Mouse (Mus musculus): ENCODE measurements at regions not wholly inside any gene's neighbourhood (a gene's known extent, or its start where the extent isn't known, plus 50 kb on each side); places are given as distances from the start of the nearest gene placed in this dataset.

GRCm38 (mm10) chr19:26318977-26319376 lies 285.9 kb upstream of the Smarca2 start:
- no peak overlapping the region for H3K27ac ChIP-seq (ENCODE audit: insufficient read depth, low read depth, low read length)
- H3K36me3 ChIP-seq (ENCODE audit: control insufficient read depth, insufficient read depth, low read length) = no peaks in the 10 kb centered on the region
- no peak overlapping the region for H3K4me3 ChIP-seq (ENCODE audit: low read depth, low read length)
- no peaks in the 10 kb centered on the region for H3K27me3 ChIP-seq (ENCODE audit: control insufficient read depth, insufficient read depth, low read length)
- H3K4me1 ChIP-seq (ENCODE audit: control insufficient read depth, insufficient read depth, insufficient read length, low read length) = no peaks in the 10 kb centered on the region
- no peak for TF ChIP-seq POLR2A (IDR thresholded peaks at IDR 0.05; ENCODE audit: low read depth, low read length)
- no peak for TF ChIP-seq CTCF (IDR thresholded peaks at IDR 0.05; ENCODE audit: extremely low read depth, insufficient read length, insufficient replicate concordance, low read depth, low read length)
- WGBS = 87% methylated on average over 2 of the region's 2 CpGs

- H3K36me3 ChIP-seq (ENCODE audit: control insufficient read depth, insufficient read depth, low read length) = no peaks in the 10 kb centered on the region
- H3K27ac ChIP-seq (ENCODE audit: insufficient read depth, low read depth, low read length) = no peak overlapping the region
- H3K4me3 ChIP-seq (ENCODE audit: low read depth, low read length) = no peak overlapping the region
- 77% methylated on average over 5 of the region's 5 CpGs for WGBS
- no peaks in the 10 kb centered on the region for H3K4me1 ChIP-seq (ENCODE audit: control insufficient read depth, insufficient read depth, insufficient read length, low read length)
- TF ChIP-seq POLR2A (IDR thresholded peaks at IDR 0.05; ENCODE audit: low read depth, low read length) (no peak), CTCF (IDR thresholded peaks at IDR 0.05; ENCODE audit: extremely low read depth, insufficient read length, insufficient replicate concordance, low read depth, low read length) (no peak)
- no peaks in the 10 kb centered on the region for H3K27me3 ChIP-seq (ENCODE audit: control insufficient read depth, insufficient read depth, low read length)
Observed at GRCm38 (mm10) chr19:26323682-26324081, 281.2 kb upstream of the Smarca2 start.

GRCm38 (mm10) chr19:26339120-26339519 lies 265.7 kb upstream of the Smarca2 start:
- H3K4me1 ChIP-seq (ENCODE audit: control insufficient read depth, insufficient read depth, insufficient read length, low read length) = no peaks in the 10 kb centered on the region
- H3K27ac ChIP-seq (ENCODE audit: insufficient read depth, low read depth, low read length) = no peak overlapping the region
- no peak overlapping the region for H3K4me3 ChIP-seq (ENCODE audit: low read depth, low read length)
- H3K27me3 ChIP-seq (ENCODE audit: control insufficient read depth, insufficient read depth, low read length) = no peaks in the 10 kb centered on the region
- WGBS = 90% methylated on average over 4 of the region's 4 CpGs
- no peak for TF ChIP-seq CTCF (IDR thresholded peaks at IDR 0.05; ENCODE audit: extremely low read depth, insufficient read length, insufficient replicate concordance, low read depth, low read length)
- H3K36me3 ChIP-seq (ENCODE audit: control insufficient read depth, insufficient read depth, low read length) = no peaks in the 10 kb centered on the region

GRCm38 (mm10) chr19:26340155-26340554 lies 264.7 kb upstream of the Smarca2 start:
- TF ChIP-seq POLR2A (IDR thresholded peaks at IDR 0.05; ENCODE audit: low read depth, low read length) (no peak), CTCF (IDR thresholded peaks at IDR 0.05; ENCODE audit: extremely low read depth, insufficient read length, insufficient replicate concordance, low read depth, low read length) (no peak)
- Histone ChIP-seq H3K27ac (ENCODE audit: insufficient read depth, low read depth, low read length) (no peak overlapping the region), H3K4me3 (ENCODE audit: low read depth, low read length) (no peak overlapping the region), H3K4me1 (ENCODE audit: control insufficient read depth, insufficient read depth, insufficient read length, low read length) (no peaks in the 10 kb centered on the region), H3K27me3 (ENCODE audit: control insufficient read depth, insufficient read depth, low read length) (no peaks in the 10 kb centered on the region), H3K36me3 (ENCODE audit: control insufficient read depth, insufficient read depth, low read length) (no peaks in the 10 kb centered on the region)
- WGBS = 61% methylated on average over 3 of the region's 3 CpGs

- Histone ChIP-seq H3K27ac (ENCODE audit: insufficient read depth, low read depth, low read length) (no peak overlapping the region), H3K36me3 (ENCODE audit: control insufficient read depth, insufficient read depth, low read length) (no peaks in the 10 kb centered on the region), H3K4me3 (ENCODE audit: low read depth, low read length) (no peak overlapping the region), H3K27me3 (ENCODE audit: control insufficient read depth, insufficient read depth, low read length) (no peaks in the 10 kb centered on the region), H3K4me1 (ENCODE audit: control insufficient read depth, insufficient read depth, insufficient read length, low read length) (no peaks in the 10 kb centered on the region)
- TF ChIP-seq CTCF (IDR thresholded peaks at IDR 0.05; ENCODE audit: extremely low read depth, insufficient read length, insufficient replicate concordance, low read depth, low read length) = no peak
- 74% methylated on average over 7 of the region's 7 CpGs for WGBS
Observed at GRCm38 (mm10) chr19:26355054-26355453, 249.8 kb upstream of the Smarca2 start.

GRCm38 (mm10) chr19:26383961-26384381 lies 220.9 kb upstream of the Smarca2 start:
- Histone ChIP-seq H3K4me3 (ENCODE audit: low read depth, low read length) (no peak overlapping the region), H3K4me1 (ENCODE audit: control insufficient read depth, insufficient read depth, insufficient read length, low read length) (no peaks in the 10 kb centered on the region), H3K36me3 (ENCODE audit: control insufficient read depth, insufficient read depth, low read length) (no peaks in the 10 kb centered on the region), H3K27ac (ENCODE audit: insufficient read depth, low read depth, low read length) (no peak overlapping the region), H3K27me3 (ENCODE audit: control insufficient read depth, insufficient read depth, low read length) (no peaks in the 10 kb centered on the region)
- no peak for TF ChIP-seq POLR2A (IDR thresholded peaks at IDR 0.05; ENCODE audit: low read depth, low read length)
- TF ChIP-seq CTCF (IDR thresholded peaks at IDR 0.05; ENCODE audit: extremely low read depth, insufficient read length, insufficient replicate concordance, low read depth, low read length) = no peak
- WGBS = 73% methylated on average over 4 of the region's 4 CpGs

GRCm38 (mm10) chr19:26386075-26386474 lies 218.8 kb upstream of the Smarca2 start:
- no peak overlapping the region for H3K4me3 ChIP-seq (ENCODE audit: low read depth, low read length)
- no peaks in the 10 kb centered on the region for H3K36me3 ChIP-seq (ENCODE audit: control insufficient read depth, insufficient read depth, low read length)
- no peak for TF ChIP-seq POLR2A (IDR thresholded peaks at IDR 0.05; ENCODE audit: low read depth, low read length)
- no peak for TF ChIP-seq CTCF (IDR thresholded peaks at IDR 0.05; ENCODE audit: extremely low read depth, insufficient read length, insufficient replicate concordance, low read depth, low read length)
- H3K27ac ChIP-seq (ENCODE audit: insufficient read depth, low read depth, low read length) = no peak overlapping the region
- H3K4me1 ChIP-seq (ENCODE audit: control insufficient read depth, insufficient read depth, insufficient read length, low read length) = no peaks in the 10 kb centered on the region
- no peaks in the 10 kb centered on the region for H3K27me3 ChIP-seq (ENCODE audit: control insufficient read depth, insufficient read depth, low read length)

GRCm38 (mm10) chr19:26412684-26413083 lies 192.2 kb upstream of the Smarca2 start:
- Histone ChIP-seq H3K4me3 (ENCODE audit: low read depth, low read length) (no peak overlapping the region), H3K27ac (ENCODE audit: insufficient read depth, low read depth, low read length) (no peak overlapping the region)

More at GRCm38 (mm10) chr19:26412684-26413083, 192.2 kb upstream of the Smarca2 start:
- Histone ChIP-seq H3K27me3 (ENCODE audit: control insufficient read depth, insufficient read depth, low read length) (no peaks in the 10 kb centered on the region), H3K36me3 (ENCODE audit: control insufficient read depth, insufficient read depth, low read length) (no peaks in the 10 kb centered on the region), H3K4me1 (ENCODE audit: control insufficient read depth, insufficient read depth, insufficient read length, low read length) (no peaks in the 10 kb centered on the region)
- TF ChIP-seq CTCF (IDR thresholded peaks at IDR 0.05; ENCODE audit: extremely low read depth, insufficient read length, insufficient replicate concordance, low read depth, low read length) = no peak
- no peak for TF ChIP-seq POLR2A (IDR thresholded peaks at IDR 0.05; ENCODE audit: low read depth, low read length)
- WGBS = 75% methylated on average over 2 of the region's 2 CpGs
